Mouse (Mus musculus): ENCODE measurements around the gene Itsn1.

DNA sequence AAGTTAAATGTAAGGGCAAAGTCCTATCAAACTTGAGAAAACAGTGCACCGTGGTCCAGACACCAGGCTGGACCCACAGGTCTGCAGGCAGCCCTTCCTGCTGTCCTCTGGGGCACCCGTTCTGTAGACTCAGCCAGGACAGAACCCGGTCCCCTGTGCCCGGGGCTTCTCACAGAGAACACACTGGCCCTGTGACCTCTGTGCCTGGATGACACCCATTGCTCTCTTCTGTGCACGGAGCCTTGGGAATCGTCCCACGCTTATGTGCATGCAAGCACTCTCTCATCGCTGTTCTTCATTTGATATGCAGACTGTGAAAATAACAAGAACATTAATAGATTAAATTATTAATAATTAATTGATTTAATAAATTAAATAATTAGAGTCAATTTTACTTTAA, 130.9 kb downstream of the Itsn1 start:
- TF ChIP-seq POLR2A (IDR thresholded peaks at IDR 0.05; ENCODE audit: insufficient read depth, low read depth, low read length) (no peak), CTCF (IDR thresholded peaks at IDR 0.05; ENCODE audit: insufficient read depth, low read depth, low read length) (no peak)
